Mouse (Mus musculus) left cerebral cortex, adult 2 months (tissue): ENCODE measurements around the gene Hjurp. TPM values are rescaled to one million over a fixed set of nuclear protein-coding genes. Genes with fewer than 3 reads are reported as not detected.
A peak's percentile ranks its signal among the peaks of the same experiment; 100 is the strongest.
"Not testable (repeated sequence)": the region's sequence is repeated elsewhere in the genome, so short reads cannot be mapped to it uniquely, and the experiment has no call there.

Source experiments
- DNase-seq, 2 experiments: peaks; one replicate each; pipeline ENCODE4 v3.0.0; 2021 to 2022; ENCODE audit warnings: low spot score in 2 of 2, mixed read lengths in 1 of 2; ENCODE audit errors: extremely low spot score in 1 of 2
- H3K27ac ChIP-seq: fragments of 200-600 bp; 2 replicates; pipeline ENCODE4 v1.8.1; 2022
- H3K4me3 ChIP-seq: fragments of 200-600 bp; 2 replicates; pipeline ENCODE4 v1.8.1; 2022
- CTCF ChIP-seq: fragments of 200-600 bp; IDR thresholded peaks from 2 replicates; pipeline ENCODE4 v1.8.1; 2022; ENCODE audit warnings: antibody characterized with exemption, mild to moderate bottlenecking, moderate library complexity
- intact Hi-C: fragments of 180-260 bp; cut with DNase I; formaldehyde crosslinking; loops from one replicate; pipeline ENCODE4 v1.15.1; 2025
- total RNA-seq, 2 experiments: library from RNA; stranded (reverse); gene quantifications; 2 replicates each; pipeline ENCODE4 v1.2.3; 2021

The Hjurp gene
- total RNA-seq, 2 experiments from 2014 or later: 45.8 to 47.2 TPM

DNA sequence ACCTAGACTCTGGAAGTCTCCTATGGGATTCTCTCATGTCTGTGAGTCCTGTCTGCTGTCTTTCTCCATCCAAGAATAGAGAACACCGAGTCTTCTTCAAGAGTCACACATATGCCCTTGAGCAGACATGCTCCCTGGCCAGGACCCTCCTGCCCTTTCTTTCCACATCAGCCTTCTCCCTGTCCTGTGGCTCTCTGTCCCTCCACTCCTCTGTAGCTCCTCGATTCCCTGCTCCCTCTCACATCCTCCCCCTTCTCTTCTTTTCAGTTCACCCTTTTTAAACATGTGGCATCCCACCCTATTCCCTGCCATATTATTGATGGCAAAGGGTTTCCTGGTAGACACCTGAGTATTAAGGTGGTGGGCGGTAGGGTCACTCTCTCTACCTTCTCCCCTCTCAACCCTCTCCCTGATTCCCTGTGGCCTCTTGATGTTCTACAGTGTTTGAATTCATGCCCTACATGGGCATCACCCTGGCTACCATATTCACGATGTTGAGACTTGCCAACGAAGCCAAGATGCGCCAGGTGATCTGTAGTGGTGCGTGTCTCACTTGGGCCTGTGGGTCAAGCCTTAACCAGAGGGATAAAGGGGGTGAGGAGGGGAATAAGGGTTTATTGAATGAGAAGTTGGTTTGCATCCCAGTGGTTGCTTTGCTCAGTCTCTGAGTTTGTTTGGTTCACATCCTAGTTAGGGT is 45.5 kb downstream of the Hjurp start:
- DNase-seq: no peak
- TF ChIP-seq CTCF: no peak
- no peak overlapping the region for H3K27ac ChIP-seq
- H3K4me3 ChIP-seq: no peak overlapping the region
- intact Hi-C loops: no loop called here

DNA sequence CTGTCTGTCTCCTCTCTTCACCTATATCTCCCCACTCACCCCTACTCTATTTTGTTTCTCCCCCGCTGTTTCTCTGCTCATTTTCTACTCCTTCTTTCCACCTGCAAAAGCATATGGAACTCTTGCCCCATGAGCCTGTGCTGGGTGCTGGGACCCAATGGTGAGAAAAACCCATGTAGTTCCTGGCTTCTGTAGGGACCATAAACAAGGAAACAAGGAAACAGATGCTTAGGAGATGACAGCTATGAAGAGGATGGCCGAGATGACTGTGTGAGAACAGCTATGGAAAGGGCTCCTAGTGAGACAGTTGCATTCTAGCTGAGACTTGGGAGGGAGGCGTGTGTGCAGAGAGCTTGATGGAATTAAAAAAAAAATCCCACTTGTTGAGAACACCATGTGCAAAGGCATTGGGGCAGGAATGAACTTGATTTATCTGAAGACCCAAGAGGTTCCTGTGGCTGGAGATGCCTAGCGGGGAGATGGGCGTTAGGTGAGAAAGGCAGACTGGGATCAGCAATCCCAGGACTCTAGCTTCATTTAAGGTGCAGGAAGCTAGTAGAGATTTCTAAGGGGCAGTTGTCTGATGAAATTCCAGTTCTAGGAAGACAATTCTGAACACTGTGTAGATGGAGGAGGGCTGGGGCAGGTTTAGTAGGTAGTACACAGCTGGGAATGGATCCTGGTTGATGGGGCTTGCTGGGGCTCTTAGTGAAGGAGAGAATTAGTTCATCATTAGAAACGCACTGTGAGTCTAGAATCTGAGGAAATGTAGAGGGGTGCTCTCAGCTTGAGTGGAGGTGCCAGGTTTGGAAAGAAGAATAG is 46.2 kb downstream of the Hjurp start:
- DNase-seq: no peak
- Histone ChIP-seq H3K4me3 (no peak overlapping the region), H3K27ac (no peak overlapping the region)
- intact Hi-C loops: no loop called here
- no peak for TF ChIP-seq CTCF

DNA sequence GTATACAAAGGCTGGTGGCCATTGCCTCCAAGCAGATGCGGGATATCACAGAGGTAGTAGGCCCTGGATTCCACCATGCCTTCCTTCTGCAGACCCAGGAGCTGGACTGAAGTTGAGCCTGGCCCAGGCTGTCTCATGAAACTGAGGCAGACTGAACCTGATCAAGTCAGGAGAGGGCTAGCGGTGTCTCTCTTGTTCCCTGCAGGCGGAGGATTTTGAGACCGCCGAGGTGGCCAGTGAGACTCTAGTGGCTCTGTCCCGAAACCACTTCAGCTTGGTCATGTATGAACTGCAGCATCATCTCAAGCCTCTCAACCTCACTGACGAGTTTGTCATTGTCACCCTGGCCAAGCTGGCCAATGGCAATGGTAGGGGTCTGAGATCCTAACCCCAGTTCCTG is 47.0 kb downstream of the Hjurp start:
- intact Hi-C loops: no loop called here

DNA sequence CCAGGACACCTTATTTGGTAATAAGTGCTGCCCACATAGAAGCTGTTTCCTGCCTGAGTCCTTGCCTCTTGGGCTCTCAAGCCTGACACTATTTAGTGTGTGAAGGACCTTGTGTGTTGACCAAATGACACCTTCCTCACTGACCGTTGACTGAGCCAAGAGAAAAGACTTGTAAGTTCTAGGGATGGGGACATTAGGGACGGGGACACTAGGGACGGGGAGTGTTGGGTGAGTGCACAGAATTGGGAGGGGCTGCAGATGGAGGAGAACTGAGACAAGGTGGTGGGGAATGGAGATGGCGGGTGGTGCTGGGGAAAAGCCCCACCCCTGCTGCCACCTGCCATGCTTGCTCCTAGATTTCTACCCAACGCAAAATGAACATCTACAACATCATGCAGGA is 47.4 kb downstream of the Hjurp start:
- TF ChIP-seq CTCF: no peak
- no peak for DNase-seq
- no peak overlapping the region for H3K27ac ChIP-seq
- H3K4me3 ChIP-seq: no peak overlapping the region
- intact Hi-C loops: no loop called here

More for the DNA sequence above, 47.0 kb downstream of the Hjurp start:
- TF ChIP-seq CTCF: no peak
- Histone ChIP-seq H3K27ac (no peak overlapping the region), H3K4me3 (no peak overlapping the region)
- DNase-seq: no peak

DNA sequence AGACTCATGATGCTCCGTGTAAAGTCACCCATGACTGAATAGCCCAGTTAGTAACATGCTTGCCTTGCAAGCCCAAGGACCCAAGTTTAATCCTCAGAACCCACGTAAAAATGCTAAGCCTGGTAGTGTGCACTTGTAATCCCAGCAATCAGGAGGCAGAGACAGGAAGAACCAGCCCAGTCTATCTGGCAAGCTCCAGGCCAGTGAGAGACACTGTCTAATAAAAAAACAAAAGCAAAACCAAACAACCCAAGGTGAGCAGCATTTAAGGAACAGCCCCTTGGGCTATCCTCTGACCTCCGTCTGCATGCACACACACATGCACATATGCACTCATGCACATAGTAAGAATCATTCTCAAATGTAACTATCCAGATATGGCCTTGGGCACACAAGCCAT is 47.9 kb downstream of the Hjurp start:
- no peak for DNase-seq
- intact Hi-C loops: no loop called here
- no peak for TF ChIP-seq CTCF
- H3K4me3 ChIP-seq: no peak overlapping the region
- H3K27ac ChIP-seq: no peak overlapping the region

DNA sequence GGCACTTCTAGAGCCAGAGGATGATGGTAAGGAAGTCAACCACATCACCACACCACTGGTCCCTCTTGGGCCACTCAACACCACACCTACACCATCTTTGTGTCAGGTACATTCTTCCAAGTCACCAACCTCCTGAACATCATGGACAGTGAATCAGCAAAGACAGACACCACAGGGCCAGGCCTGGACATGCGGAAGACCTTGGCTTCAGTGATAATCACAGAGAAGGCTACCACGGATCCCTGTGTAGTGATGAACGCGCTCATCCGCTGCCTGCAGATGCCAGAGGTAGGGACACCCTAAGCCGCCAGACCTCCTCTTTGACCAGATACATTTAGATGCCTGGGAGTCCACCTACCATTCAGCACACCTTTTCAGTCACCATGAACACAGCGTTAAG is 49.3 kb downstream of the Hjurp start:
- TF ChIP-seq CTCF: no peak
- Histone ChIP-seq H3K4me3 (no peak overlapping the region), H3K27ac (no peak overlapping the region)
- no peak for DNase-seq
- intact Hi-C loops: no loop called here

DNA sequence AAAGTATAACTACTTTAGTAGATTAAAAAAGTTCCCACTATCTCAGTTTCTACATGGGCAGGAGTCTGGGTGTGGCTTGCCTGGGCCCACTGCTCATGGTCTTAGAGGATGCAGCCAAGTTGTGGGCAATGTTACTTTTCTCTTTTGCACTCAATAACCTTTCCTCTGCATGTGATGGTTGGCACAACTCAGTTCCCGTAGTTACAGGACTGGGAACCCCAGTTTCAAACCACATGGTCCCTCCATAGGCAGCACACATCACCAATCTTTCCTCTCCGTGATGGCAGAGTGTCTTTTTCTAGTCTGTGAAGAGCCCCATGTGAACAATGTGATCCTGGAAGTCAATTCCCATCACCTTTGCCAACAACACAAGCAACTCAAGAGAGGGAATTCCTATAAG is 50.0 kb downstream of the Hjurp start:
- TF ChIP-seq CTCF: no peak
- Histone ChIP-seq H3K4me3 (no peak overlapping the region), H3K27ac (no peak overlapping the region)
- intact Hi-C loops: no loop called here
- DNase-seq: peak in 1 of 2 experiments; percentile 7

DNA sequence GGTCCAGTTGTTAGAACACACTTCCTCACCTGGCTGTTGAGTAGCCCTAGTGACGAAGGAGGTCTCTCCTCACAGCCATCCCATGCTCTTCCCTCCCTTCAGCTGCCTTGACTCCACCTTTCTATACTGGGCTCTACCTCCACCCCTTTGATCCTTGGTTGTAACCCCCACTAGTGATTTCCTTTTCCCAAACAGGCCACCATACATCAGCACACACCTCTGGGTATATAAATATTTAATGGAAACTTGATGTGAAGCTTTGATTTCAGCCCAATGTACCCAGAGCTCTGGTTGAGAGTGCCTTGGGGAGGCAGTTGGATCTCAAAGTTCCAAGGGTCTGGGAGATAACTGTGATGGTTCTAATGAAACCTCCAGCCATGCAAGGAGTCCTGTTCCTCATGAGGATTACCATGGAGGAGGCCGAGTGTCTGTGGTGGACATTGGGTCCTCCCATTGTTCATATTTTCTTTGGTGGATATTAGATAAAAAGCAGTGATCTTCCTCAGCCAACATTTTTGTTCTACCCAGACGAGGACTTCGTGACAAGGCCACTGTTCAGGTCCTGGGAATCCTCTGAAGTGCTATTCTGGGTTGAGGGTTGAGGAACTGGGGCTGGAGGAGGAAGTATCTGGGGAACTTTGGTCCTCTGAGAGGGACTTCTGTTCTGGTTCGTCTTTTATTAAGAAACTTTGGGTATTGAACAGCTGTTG is 50.6 kb downstream of the Hjurp start, which contains the start of gene Mroh2a:
Mroh2a (plus strand) TSS at position 317 of the 710 bp plus-strand sequence.
- TF ChIP-seq CTCF: no peak
- DNase-seq: peak in 1 of 2 experiments; percentile 11
- Histone ChIP-seq H3K27ac (no peak within 1 kb of the TSS), H3K4me3 (no peak within 1 kb of the TSS)
- intact Hi-C loops: no loop called here

DNA sequence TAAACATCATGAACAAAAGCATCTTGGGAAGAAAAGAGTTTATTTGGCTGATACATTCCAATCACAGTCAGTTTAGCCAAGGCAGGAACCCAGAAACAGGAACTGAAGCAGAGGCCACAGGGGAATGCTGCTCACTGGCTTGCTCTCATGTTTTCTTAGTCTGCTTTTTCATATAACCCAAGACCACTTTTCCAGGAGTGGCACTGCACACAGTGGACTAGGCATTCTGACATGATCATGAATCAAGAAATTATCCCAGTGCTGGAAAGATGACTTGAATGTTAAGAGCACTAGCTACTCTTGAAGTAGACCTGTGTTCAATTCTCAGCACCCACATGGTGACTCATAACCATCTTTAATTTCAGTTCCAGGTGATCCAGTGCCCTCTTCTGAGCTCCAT is 51.7 kb downstream of the Hjurp start:
- Histone ChIP-seq H3K4me3 (no peak overlapping the region), H3K27ac (no peak overlapping the region)
- no peak for DNase-seq
- TF ChIP-seq CTCF: no peak
- intact Hi-C loops: no loop called here

DNA sequence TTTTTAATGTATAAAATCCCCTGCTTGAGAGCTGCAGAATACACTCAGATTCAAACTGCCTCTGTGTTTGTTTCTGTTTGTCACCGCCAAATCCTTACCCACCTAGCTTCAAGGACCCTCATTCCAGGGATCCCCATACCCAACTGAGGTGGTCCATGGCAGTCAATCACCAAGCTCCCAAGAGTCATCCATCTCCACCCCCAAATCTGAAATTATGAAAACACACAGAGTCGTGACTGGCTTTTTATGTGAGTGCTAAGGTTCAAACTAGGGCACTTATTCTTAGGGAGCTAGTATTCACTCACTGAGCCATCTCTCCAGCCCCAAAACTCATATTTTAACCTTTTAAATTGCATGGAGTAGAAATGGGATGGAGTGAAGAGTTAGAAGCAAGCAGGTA is 52.1 kb downstream of the Hjurp start:
- DNase-seq, H3K4me3 ChIP-seq, intact Hi-C loops: not testable (repeated sequence)

DNA sequence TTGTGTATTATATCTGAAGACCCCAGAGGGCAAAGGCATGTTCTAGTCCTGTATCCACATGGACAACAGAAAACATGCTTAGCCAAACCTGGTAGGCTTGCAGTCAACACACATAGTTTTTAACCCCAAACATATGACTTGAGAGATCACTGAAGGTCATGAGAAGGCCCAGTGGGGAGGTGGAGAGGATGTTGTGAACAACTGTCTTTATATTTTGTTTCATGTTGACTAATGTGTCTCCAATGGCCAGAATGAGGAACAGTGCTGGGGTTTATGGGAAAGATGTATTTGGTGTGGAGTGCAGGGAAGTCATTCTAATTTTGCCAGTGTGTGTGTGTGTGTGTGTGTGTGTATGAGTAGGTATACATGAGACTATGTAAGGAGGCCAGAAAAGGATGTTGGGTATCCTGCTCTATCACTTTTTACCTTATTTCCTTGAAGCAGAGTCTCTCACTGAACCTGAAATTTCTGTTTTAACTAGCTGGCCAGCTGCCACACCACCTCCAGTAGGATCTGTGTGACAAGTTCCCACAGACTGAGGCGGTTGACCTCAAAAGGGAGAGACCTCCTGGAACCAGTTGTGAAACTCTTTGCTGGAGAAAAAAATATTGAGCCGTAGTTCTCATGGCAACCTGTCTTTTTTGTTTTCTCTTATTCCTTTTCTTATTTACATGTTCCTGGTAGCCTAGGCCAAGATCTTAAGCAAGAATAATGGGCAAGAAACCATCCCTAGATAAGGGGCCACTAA is 53.2 kb downstream of the Hjurp start:
- intact Hi-C loops: no loop called here

More for the DNA sequence above, 52.1 kb downstream of the Hjurp start:
- H3K27ac ChIP-seq: not testable (repeated sequence)

More for the DNA sequence above, 53.2 kb downstream of the Hjurp start:
- TF ChIP-seq CTCF: no peak
- Histone ChIP-seq H3K27ac (no peak overlapping the region), H3K4me3 (no peak overlapping the region)
- no peak for DNase-seq
